Mouse (Mus musculus): ENCODE results near the gene Olfr362.

DNA sequence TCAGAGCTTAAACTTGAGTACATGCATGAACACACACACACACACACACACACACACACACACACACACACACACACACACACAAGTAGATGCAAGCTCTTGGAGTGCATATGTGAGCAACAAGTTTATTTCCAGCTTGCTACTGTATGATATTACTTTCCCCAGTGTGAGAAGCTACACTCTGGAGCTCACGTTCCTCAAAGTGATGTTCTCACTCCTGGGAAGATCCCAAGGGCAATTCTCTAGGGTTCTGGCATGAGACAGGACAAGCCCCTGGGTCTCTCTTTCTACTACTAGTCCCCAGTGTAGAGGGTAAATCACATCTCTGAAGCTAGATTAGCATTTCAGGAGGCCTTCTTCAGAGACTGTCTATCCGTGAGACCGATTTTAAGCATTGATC lies 21.3 kb upstream of the Olfr362 start, which contains the start of gene Olfr364-ps1:
- TF ChIP-seq EP300 (optimal IDR thresholded peaks at IDR 0.05): no peak
- no peak for TF ChIP-seq CTCF (IDR thresholded peaks at IDR 0.05; ENCODE audit: low read depth)

All from stomach, postnatal 0 days (tissue).